Mouse (Mus musculus): ENCODE data around the gene Pm20d2. TPM values are rescaled to one million over a fixed set of nuclear protein-coding genes. Genes with fewer than 3 reads are reported as not detected.
A peak's percentile ranks its signal among the peaks of the same experiment; 100 is the strongest.

The Pm20d2 gene
- 2.8 and 2.9 TPM in 2 replicates for polyA plus RNA-seq (2015; fragmentation: Nextera tagmentation; extraction: Ambion mirVana)

DNA sequence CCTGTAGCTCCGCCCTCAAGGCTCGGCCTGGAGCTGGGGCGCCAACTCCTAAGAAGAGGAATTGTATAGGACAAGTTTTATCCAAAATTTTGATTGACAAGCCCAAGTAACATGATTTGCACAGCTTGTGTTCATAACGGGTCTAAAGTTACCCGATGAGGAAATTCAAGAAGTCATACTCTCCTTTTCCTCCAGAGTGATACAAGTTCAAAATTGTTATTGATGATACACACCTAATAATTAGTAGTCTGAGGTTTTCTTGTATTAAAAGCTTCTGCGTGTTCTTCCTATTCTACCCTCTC, at the start of gene Pm20d2:
Gene Pm20d2, minus strand, starts transcription at position 3 of the 302 bp plus-strand sequence.
- 17% methylated on average over 6 of the region's 6 CpGs for WGBS
- Histone ChIP-seq H3K36me3 (ENCODE audit: control insufficient read depth, insufficient read depth) (0 out of 2 replicates have a peak, but pooled peaks cover 2% of the 10 kb centered on the region), H3K27me3 (replicated peaks; ENCODE audit: control insufficient read depth, insufficient read depth, low read length) (no peaks in the 10 kb centered on the region)

DNA sequence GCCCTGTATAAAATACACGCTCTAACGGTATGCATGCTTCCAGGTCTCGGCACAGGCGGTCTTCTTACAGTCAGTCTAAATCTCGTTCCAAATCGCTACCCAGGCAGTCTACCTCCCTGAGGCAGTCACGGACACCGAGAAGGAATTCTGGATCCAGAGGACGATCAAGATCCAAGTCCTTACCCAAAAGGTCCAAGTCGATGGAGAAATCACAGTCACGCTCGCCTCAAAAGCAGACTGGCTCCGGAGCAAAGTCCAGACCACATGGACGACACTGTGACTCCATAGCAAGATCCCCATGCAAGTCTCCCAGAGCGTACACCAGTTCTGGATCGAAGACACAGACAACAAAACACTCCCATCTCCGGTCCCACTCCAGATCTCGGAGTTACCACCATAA, 41.3 kb upstream of the Pm20d2 start:
- Histone ChIP-seq H3K36me3 (ENCODE audit: control insufficient read depth, insufficient read depth) (no peaks in the 10 kb centered on the region), H3K4me1 (replicated peaks; ENCODE audit: control insufficient read depth, insufficient read depth, low read length) (no peaks in the 10 kb centered on the region), H3K4me3 (replicated peaks; ENCODE audit: low read length) (no peak overlapping the region), H3K9me3 (ENCODE audit: control insufficient read depth, low read length) (no peaks in the 10 kb centered on the region), H3K27me3 (replicated peaks; ENCODE audit: control insufficient read depth, insufficient read depth, low read length) (no peaks in the 10 kb centered on the region), H3K9ac (replicated peaks; ENCODE audit: low read depth, low read length) (no peak overlapping the region), H3K4me2 (ENCODE audit: low read length) (no peak overlapping the region), H3K27ac (ENCODE audit: low read length) (no peak overlapping the region)
- no peak for ATAC-seq
- WGBS, result 90% methylated on average over 18 of the region's 18 CpGs

More for the DNA sequence above, at the start of gene Pm20d2:
- Histone ChIP-seq H3K27ac (ENCODE audit: low read length) (peak within 1 kb of the TSS; percentile 96), H3K4me3 (replicated peaks; ENCODE audit: low read length) (peak within 1 kb of the TSS; percentile 81), H3K9ac (replicated peaks; ENCODE audit: low read depth, low read length) (peak within 1 kb of the TSS; percentile 92), H3K9me3 (ENCODE audit: control insufficient read depth, low read length) (no peaks in the 10 kb centered on the region), H3K4me1 (replicated peaks; ENCODE audit: control insufficient read depth, insufficient read depth, low read length) (peaks cover 7% of the 10 kb centered on the region), H3K4me2 (ENCODE audit: low read length) (peak within 1 kb of the TSS; percentile 91)
- no peak for ATAC-seq

DNA sequence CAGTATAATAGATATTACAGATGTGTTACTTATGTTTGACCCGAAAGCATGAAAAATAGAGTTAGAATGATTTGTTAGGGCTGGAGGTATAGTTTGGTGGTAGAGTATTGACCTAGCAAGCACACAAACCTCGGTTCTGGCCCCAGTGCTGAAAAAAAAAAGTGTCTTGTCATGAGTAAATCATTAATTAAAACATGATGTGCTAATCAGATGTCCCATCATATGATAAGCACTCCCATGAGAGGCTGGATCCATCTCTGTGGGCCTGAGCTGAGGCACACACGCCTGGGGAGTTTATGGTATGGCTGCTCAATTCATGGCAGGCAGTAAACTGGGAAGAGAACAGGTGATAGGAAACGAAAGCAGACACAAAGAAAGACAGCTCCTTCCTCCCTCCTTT, 40.1 kb upstream of the Pm20d2 start:
- Histone ChIP-seq H3K27me3 (replicated peaks; ENCODE audit: control insufficient read depth, insufficient read depth, low read length) (no peaks in the 10 kb centered on the region), H3K9ac (replicated peaks; ENCODE audit: low read depth, low read length) (no peak overlapping the region), H3K4me2 (ENCODE audit: low read length) (no peak overlapping the region), H3K36me3 (ENCODE audit: control insufficient read depth, insufficient read depth) (no peaks in the 10 kb centered on the region), H3K4me3 (replicated peaks; ENCODE audit: low read length) (no peak overlapping the region), H3K4me1 (replicated peaks; ENCODE audit: control insufficient read depth, insufficient read depth, low read length) (no peaks in the 10 kb centered on the region), H3K9me3 (ENCODE audit: control insufficient read depth, low read length) (no peaks in the 10 kb centered on the region), H3K27ac (ENCODE audit: low read length) (no peak overlapping the region)
- ATAC-seq, result no peak
- WGBS, result 85% methylated on average over 4 of the region's 4 CpGs

DNA sequence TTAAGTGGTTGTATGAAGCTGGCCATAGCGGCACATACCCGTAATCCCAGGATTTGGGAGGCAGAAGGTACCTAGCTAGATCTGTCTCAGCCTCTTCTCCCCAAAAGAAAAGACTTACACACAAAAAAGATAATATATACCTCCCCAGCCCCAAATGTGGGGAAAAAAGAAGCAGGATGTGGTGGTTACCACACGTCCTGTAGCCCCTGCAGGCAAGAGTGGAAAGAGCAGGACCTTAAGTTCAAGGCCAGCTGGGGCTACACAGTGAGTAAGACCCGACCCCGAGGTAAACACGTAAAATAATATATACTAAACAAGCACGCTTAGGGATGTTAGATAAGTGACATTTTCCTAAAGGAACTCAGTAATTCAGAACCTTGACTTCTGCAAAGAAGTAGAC, 37.6 kb upstream of the Pm20d2 start:
- Histone ChIP-seq H3K9ac (replicated peaks; ENCODE audit: low read depth, low read length) (no peak overlapping the region), H3K4me2 (ENCODE audit: low read length) (no peak overlapping the region), H3K9me3 (ENCODE audit: control insufficient read depth, low read length) (no peaks in the 10 kb centered on the region), H3K27me3 (replicated peaks; ENCODE audit: control insufficient read depth, insufficient read depth, low read length) (no peaks in the 10 kb centered on the region), H3K4me3 (replicated peaks; ENCODE audit: low read length) (no peak overlapping the region), H3K27ac (ENCODE audit: low read length) (no peak overlapping the region), H3K4me1 (replicated peaks; ENCODE audit: control insufficient read depth, insufficient read depth, low read length) (no peaks in the 10 kb centered on the region), H3K36me3 (ENCODE audit: control insufficient read depth, insufficient read depth) (no peaks in the 10 kb centered on the region)
- WGBS, result 90% methylated on average over 7 of the region's 7 CpGs
- no peak for ATAC-seq

DNA sequence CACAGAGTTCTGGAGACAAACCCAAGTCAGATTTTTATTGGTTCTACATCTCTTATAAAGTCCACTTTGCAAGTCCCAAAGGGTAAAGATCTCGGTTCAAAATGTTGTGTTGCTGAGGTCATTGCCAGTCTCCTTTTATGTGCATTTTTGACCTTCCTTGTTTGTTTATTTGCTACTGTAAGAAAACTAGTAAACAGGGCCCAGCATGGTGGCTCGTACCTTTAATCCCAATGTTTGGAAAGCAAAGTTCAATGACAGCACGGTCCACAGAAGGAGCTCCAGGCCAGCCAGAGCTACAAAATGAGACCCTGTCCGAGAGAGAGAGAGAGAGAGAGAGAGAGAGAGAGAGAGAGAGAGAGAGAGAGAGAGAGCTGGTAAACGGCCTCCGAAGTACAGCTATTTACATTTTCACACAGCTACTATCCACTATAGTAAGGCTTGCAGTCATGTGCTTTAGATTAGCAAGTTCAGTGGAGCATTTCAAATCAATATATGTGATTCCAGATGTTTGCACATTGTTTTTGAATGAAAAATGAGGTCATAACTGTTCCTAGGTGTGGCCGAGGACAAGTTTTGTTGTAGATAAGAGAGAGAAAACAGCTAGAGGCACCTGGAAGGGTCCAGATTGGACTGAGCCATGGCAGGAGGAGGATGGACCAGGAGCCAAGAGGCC, 34.6 kb upstream of the Pm20d2 start:
- no peaks in the 10 kb centered on the region for H3K9me3 ChIP-seq (ENCODE audit: control insufficient read depth, low read length)
- no peaks in the 10 kb centered on the region for H3K27me3 ChIP-seq (replicated peaks; ENCODE audit: control insufficient read depth, insufficient read depth, low read length)
- no peak overlapping the region for H3K4me2 ChIP-seq (ENCODE audit: low read length)
- no peak overlapping the region for H3K9ac ChIP-seq (replicated peaks; ENCODE audit: low read depth, low read length)
- H3K36me3 ChIP-seq (ENCODE audit: control insufficient read depth, insufficient read depth), result no peaks in the 10 kb centered on the region
- H3K27ac ChIP-seq (ENCODE audit: low read length), result no peak overlapping the region
- 74% methylated on average over 7 of the region's 7 CpGs for WGBS
- no peak overlapping the region for H3K4me3 ChIP-seq (replicated peaks; ENCODE audit: low read length)
- no peak for ATAC-seq
- H3K4me1 ChIP-seq (replicated peaks; ENCODE audit: control insufficient read depth, insufficient read depth, low read length), result no peaks in the 10 kb centered on the region

DNA sequence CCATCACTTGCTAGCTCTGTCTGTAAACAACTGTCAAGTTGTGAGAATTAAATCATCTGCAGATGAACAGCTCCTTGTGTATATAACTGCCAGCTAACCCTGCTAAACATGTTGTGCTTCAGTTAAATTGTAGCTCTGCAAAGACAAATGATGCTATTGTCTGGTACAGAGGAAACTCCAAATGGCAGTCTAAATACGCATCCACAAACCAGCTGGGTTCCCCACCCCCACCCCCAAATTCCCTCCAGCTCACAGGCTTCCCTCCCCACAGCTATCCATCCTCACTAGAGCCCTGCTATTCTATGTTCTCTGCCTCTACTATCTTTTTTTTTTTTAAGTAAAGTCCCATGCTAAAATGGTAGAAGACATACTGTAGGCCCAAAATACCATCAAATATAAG, 32.3 kb upstream of the Pm20d2 start:
- 41% methylated on average over 1 of the region's 1 CpGs for WGBS
- Histone ChIP-seq H3K27me3 (replicated peaks; ENCODE audit: control insufficient read depth, insufficient read depth, low read length) (no peaks in the 10 kb centered on the region), H3K4me3 (replicated peaks; ENCODE audit: low read length) (no peak overlapping the region), H3K4me1 (replicated peaks; ENCODE audit: control insufficient read depth, insufficient read depth, low read length) (no peaks in the 10 kb centered on the region), H3K4me2 (ENCODE audit: low read length) (no peak overlapping the region), H3K27ac (ENCODE audit: low read length) (no peak overlapping the region), H3K9ac (replicated peaks; ENCODE audit: low read depth, low read length) (no peak overlapping the region), H3K36me3 (ENCODE audit: control insufficient read depth, insufficient read depth) (no peaks in the 10 kb centered on the region), H3K9me3 (ENCODE audit: control insufficient read depth, low read length) (no peaks in the 10 kb centered on the region)
- no peak for ATAC-seq

DNA sequence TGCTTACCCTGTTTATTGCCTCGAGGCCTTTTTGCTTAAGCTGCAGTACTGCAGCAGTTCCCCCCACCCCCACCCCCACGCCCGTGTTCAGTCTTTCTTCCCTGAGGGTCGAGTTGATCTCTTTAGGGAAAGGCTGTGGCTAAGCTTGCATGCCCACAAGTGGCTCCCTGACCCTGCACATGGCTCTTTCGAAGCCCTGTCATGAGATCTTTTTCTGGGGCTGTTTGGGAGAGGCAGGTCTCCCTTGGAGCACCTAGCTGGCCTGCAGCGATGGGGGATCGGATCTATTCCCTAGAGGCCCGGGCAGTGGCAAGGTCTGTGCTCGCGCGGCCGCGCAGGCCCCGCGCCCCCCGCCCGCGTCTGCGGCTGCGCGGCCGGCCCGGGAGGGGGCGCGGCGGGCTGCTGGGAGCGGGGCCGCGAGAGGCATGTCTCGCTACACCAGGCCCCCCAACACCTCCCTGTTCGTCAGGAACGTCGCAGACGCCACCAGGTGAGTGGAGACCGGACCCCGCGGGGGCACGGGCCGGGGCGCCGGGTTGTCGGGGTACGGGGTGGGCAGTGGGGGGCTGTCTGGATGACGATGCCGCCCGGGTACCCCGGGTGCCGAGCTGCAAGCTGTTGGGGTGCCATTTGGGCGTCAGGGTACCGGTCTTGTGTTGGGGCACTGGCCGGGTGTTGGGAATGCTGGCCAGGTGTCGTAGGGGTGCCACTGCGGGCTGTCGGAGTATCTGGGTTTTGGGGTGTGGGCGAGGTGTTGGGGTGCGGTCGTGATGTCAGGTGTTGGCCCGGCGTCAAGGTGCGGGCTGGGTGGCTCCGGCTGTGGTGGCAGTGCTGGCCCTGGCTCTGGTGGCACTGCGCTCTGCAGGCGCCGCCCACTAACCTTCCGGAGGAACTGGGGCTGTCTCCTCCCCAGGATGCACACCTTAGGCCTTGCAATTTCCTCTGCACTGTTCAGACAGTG, 19.6 kb upstream of the Pm20d2 start, which contains the start of gene Srsf12:
Gene Srsf12, plus strand, starts transcription at position 111 of the 961 bp plus-strand sequence.
- ATAC-seq, result peak; percentile 92
- peak within 1 kb of the TSS; percentile 71 for H3K4me3 ChIP-seq (replicated peaks; ENCODE audit: low read length)
- no peaks in the 10 kb centered on the region for H3K36me3 ChIP-seq (ENCODE audit: control insufficient read depth, insufficient read depth)
- peak within 1 kb of the TSS; percentile 76 for H3K4me2 ChIP-seq (ENCODE audit: low read length)
- 0 out of 2 replicates have a peak, but pooled peaks cover 2% of the 10 kb centered on the region for H3K9me3 ChIP-seq (ENCODE audit: control insufficient read depth, low read length)
- H3K4me1 ChIP-seq (replicated peaks; ENCODE audit: control insufficient read depth, insufficient read depth, low read length), result peaks cover 10% of the 10 kb centered on the region
- H3K9ac ChIP-seq (replicated peaks; ENCODE audit: low read depth, low read length), result peak within 1 kb of the TSS; percentile 86
- H3K27ac ChIP-seq (ENCODE audit: low read length), result peak within 1 kb of the TSS; percentile 65
- WGBS, result 4% methylated on average over 62 of the region's 65 CpGs
- no peaks in the 10 kb centered on the region for H3K27me3 ChIP-seq (replicated peaks; ENCODE audit: control insufficient read depth, insufficient read depth, low read length)

DNA sequence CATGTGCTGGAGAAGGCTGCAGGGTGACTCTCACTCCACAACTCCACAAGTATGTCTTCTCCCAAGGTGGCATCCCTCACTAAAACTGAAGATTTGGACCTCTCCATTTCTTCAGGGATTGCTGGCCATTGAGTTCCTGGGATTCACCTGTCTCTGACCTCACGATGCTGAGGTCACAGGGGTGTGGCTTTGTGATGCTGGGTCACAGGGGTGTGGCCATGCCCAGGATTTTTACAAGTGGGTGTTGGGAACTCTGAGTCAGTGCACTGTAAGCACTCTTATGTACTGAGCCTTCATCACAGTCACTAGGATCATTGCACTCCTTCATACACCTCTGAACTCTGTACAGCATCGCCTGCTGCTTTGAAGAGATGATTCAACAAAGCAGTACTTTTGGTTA, 18.0 kb upstream of the Pm20d2 start:
- H3K4me2 ChIP-seq (ENCODE audit: low read length), result no peak overlapping the region
- no peaks in the 10 kb centered on the region for H3K9me3 ChIP-seq (ENCODE audit: control insufficient read depth, low read length)
- no peak overlapping the region for H3K27ac ChIP-seq (ENCODE audit: low read length)
- WGBS, result 68% methylated on average over 2 of the region's 2 CpGs
- H3K9ac ChIP-seq (replicated peaks; ENCODE audit: low read depth, low read length), result no peak overlapping the region
- ATAC-seq, result no peak
- no peaks in the 10 kb centered on the region for H3K27me3 ChIP-seq (replicated peaks; ENCODE audit: control insufficient read depth, insufficient read depth, low read length)
- no peak overlapping the region for H3K4me3 ChIP-seq (replicated peaks; ENCODE audit: low read length)
- H3K4me1 ChIP-seq (replicated peaks; ENCODE audit: control insufficient read depth, insufficient read depth, low read length), result peaks cover 10% of the 10 kb centered on the region
- no peaks in the 10 kb centered on the region for H3K36me3 ChIP-seq (ENCODE audit: control insufficient read depth, insufficient read depth)

DNA sequence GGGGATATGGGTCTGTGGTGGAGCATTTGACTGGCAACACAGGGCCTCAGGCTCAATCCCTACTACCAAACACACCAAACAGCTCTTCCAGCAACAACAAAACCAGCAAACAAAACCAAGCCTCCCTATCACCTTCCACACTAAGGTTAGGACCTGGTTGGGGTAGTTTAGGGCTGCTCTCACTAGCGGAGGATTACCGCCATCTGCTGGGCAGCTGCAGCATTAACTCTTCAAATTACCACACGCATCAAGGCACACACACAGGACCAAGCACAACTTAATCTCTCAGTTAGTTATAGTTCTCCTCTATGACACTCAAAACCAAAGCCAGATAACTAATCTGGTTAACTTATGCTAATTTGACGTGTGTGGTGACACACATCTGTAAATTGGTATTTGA, 15.1 kb upstream of the Pm20d2 start:
- H3K9ac ChIP-seq (replicated peaks; ENCODE audit: low read depth, low read length), result no peak overlapping the region
- ATAC-seq, result peak; percentile 18; the same call in 1 of the 2 replicates
- WGBS, result 2% methylated on average over 4 of the region's 4 CpGs

More for the DNA sequence above, 15.1 kb upstream of the Pm20d2 start:
- Histone ChIP-seq H3K4me1 (replicated peaks; ENCODE audit: control insufficient read depth, insufficient read depth, low read length) (peaks cover 4% of the 10 kb centered on the region), H3K27ac (ENCODE audit: low read length) (no peak overlapping the region), H3K4me2 (ENCODE audit: low read length) (no peak overlapping the region), H3K27me3 (replicated peaks; ENCODE audit: control insufficient read depth, insufficient read depth, low read length) (no peaks in the 10 kb centered on the region), H3K36me3 (ENCODE audit: control insufficient read depth, insufficient read depth) (no peaks in the 10 kb centered on the region), H3K4me3 (replicated peaks; ENCODE audit: low read length) (no peak overlapping the region), H3K9me3 (ENCODE audit: control insufficient read depth, low read length) (no peaks in the 10 kb centered on the region)

All from forebrain, embryonic 16.5 days (tissue).